Mouse (Mus musculus) ES-E14 (cell line): ENCODE data around the gene Sft2d2. TPM values are rescaled to one million over a fixed set of nuclear protein-coding genes. Genes with fewer than 3 reads are reported as not detected.

Source experiments
- DNase-seq: peaks from one replicate; pipeline ENCODE4 v3.0.0-alpha.2; 2013; ENCODE audit warnings: low read depth, low spot score
- H3K27ac ChIP-seq: 2 replicates; pipeline ENCODE4 v1.5.1; 2012; ENCODE audit warnings: low read depth, mild to moderate bottlenecking, low read length, moderate library complexity, mixed read lengths; ENCODE audit not compliant: poor library complexity, insufficient read depth, severe bottlenecking
- H3K36me3 ChIP-seq: 2 replicates; pipeline ENCODE4 v1.6.1; 2012; ENCODE audit warnings: mild to moderate bottlenecking, low read length, moderate library complexity, mixed read lengths; ENCODE audit not compliant: control insufficient read depth, poor library complexity, insufficient read depth, severe bottlenecking
- H3K4me1 ChIP-seq, 2 experiments: fragments of 150-350 bp in 1 of 2; sonication (generic) in 1 of 2; 2 replicates each; pipeline ENCODE4 v1.6.1; 2012; ENCODE audit warnings: low read length in 2 of 2, mild to moderate bottlenecking in 1 of 2, mixed read lengths in 1 of 2; ENCODE audit not compliant: control insufficient read depth in 2 of 2, insufficient read depth in 2 of 2, poor library complexity in 1 of 2
- H3K4me3 ChIP-seq, 2 experiments: fragments of 150-350 bp in 1 of 2; sonication (generic) in 1 of 2; 2 replicates each; pipeline ENCODE4 v1.5.1; 2012; ENCODE audit warnings: low read length in 2 of 2, low read depth in 1 of 2, mild to moderate bottlenecking in 1 of 2, mixed read lengths in 1 of 2; ENCODE audit not compliant: insufficient read depth in 1 of 2, poor library complexity in 1 of 2, severe bottlenecking in 1 of 2
- H3K9ac ChIP-seq: 2 replicates; pipeline ENCODE4 v1.6.1; 2012; ENCODE audit warnings: low read depth, mild to moderate bottlenecking, low read length, mixed read lengths; ENCODE audit not compliant: poor library complexity, insufficient read depth, severe bottlenecking
- H3K9me3 ChIP-seq: fragments of 150-350 bp; sonication (generic); 2 replicates; pipeline ENCODE4 v1.6.1; 2012; ENCODE audit warnings: low read depth, mild to moderate bottlenecking, low read length; ENCODE audit not compliant: control insufficient read depth, insufficient read depth
- CHD2 ChIP-seq: IDR thresholded peaks from 2 replicates; pipeline ENCODE4 v1.6.1; 2014; ENCODE audit warnings: mild to moderate bottlenecking, low read depth, low read length, inconsistent platforms
- HCFC1 ChIP-seq: IDR thresholded peaks from 2 replicates; pipeline ENCODE4 v1.6.1; 2012; ENCODE audit warnings: low read length, inconsistent platforms, borderline replicate concordance; ENCODE audit not compliant: insufficient read depth
- MAFK ChIP-seq: IDR thresholded peaks from 2 replicates; pipeline ENCODE4 v1.6.1; 2014; ENCODE audit warnings: mild to moderate bottlenecking, low read depth, low read length, inconsistent platforms; ENCODE audit not compliant: insufficient read depth
- ZC3H11A ChIP-seq: IDR thresholded peaks from 2 replicates; pipeline ENCODE4 v1.6.1; 2012; ENCODE audit warnings: low read depth, mild to moderate bottlenecking, inconsistent platforms, low read length, borderline replicate concordance
- ZNF384 ChIP-seq: IDR thresholded peaks from 2 replicates; pipeline ENCODE4 v1.6.1; 2012; ENCODE audit warnings: low read depth, low read length, inconsistent platforms
- in situ Hi-C, 2 experiments: fragments of 600-800 bp; cut with MboI; formaldehyde crosslinking; loops; one replicate each; pipeline ENCODE4 v1.15.1; 2025; ENCODE audit warnings: low sequenced_read_pairs in 2 of 2, inconsistent platforms in 1 of 2; ENCODE audit not compliant: unreplicated experiment in 2 of 2
- total RNA-seq: library from RNA; depleted of rRNA; stranded (reverse); fragments of 300-350 nt; gene quantifications from 2 replicates; pipeline ENCODE4 v1.2.3, GENCODE M21; 2012

The Sft2d2 gene
- total RNA-seq, 1 experiment, result 15.0 TPM

- H3K4me3 ChIP-seq, result no peak overlapping the region
- H3K9me3 ChIP-seq, result no peaks in the 10 kb centered on the region
- no peak overlapping the region for H3K27ac ChIP-seq
- no peak for DNase-seq
- TF ChIP-seq HCFC1, result no peak
- TF ChIP-seq ZNF384, result no peak
- TF ChIP-seq ZC3H11A, result no peak
- no peak for TF ChIP-seq CHD2
- TF ChIP-seq MAFK, result no peak
- no peak overlapping the region for H3K9ac ChIP-seq
- peaks cover 8% of the 10 kb centered on the region; the same call in 1 of the 2 replicates for H3K36me3 ChIP-seq
- H3K4me1 ChIP-seq, result peaks cover 0 to 17% of the 10 kb centered on the region in 2 experiments; a peak in 2 of 4 replicates
- in situ Hi-C loops, result no loop called here
These were observed 10.1 kb downstream of the Sft2d2 start for GRCm38 (mm10) chr1:165184178-165184577.

- in situ Hi-C loops, result no loop called here
- Histone ChIP-seq H3K4me3 (no peak overlapping the region), H3K9me3 (no peaks in the 10 kb centered on the region), H3K36me3 (peaks cover 8% of the 10 kb centered on the region; the same call in 1 of the 2 replicates), H3K27ac (no peak overlapping the region), H3K4me1 (peaks cover 0 to 9% of the 10 kb centered on the region in 2 experiments; a peak in 1 of 4 replicates), H3K9ac (no peak overlapping the region)
- TF ChIP-seq ZC3H11A (no peak), HCFC1 (no peak)
- no peak for DNase-seq
These were observed 10.8 kb downstream of the Sft2d2 start for GRCm38 (mm10) chr1:165183400-165183799.

DNA sequence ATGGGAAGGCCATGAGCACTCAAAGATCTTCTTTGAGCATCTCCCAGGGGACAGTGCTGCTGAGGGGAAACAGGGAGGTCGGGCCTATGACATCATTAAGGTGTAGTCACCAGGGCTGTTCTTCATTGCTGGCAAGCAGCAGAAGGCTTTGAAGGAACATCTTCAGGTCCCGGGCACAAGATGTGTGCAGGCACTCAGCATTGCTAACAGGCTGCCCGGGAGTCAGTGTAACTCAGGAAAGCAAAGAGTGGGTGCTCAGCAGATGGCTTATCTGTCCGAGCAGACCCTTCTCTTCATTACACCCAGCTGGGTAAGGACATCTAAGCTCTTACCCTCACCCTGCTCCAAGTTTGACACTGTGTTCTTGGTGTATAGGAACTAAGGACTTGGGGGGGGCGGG, 14.9 kb downstream of the Sft2d2 start:
- Histone ChIP-seq H3K27ac (no peak overlapping the region), H3K9me3 (no peaks in the 10 kb centered on the region), H3K4me1 (peaks cover 0 to 3% of the 10 kb centered on the region in 2 experiments; a peak in 1 of 4 replicates), H3K4me3 (no peak overlapping the region), H3K9ac (no peak overlapping the region), H3K36me3 (no peaks in the 10 kb centered on the region; the same call in 1 of the 2 replicates)
- TF ChIP-seq CHD2 (no peak), MAFK (no peak), ZNF384 (no peak)
- in situ Hi-C loops, result no loop called here
- DNase-seq, result no peak

- in situ Hi-C loops, result no loop called here
- no peaks in the 10 kb centered on the region; the same call in 1 of the 2 replicates for H3K36me3 ChIP-seq
- no peak overlapping the region for H3K4me3 ChIP-seq
- no peak overlapping the region for H3K9ac ChIP-seq
- TF ChIP-seq ZNF384 (no peak), MAFK (no peak), ZC3H11A (no peak)
- peaks cover 2% of the 10 kb centered on the region in 2 experiments; a peak in 2 of 4 replicates for H3K4me1 ChIP-seq
- DNase-seq, result no peak
- H3K9me3 ChIP-seq, result no peaks in the 10 kb centered on the region
- no peak overlapping the region for H3K27ac ChIP-seq
These were observed 16.2 kb downstream of the Sft2d2 start for GRCm38 (mm10) chr1:165178075-165178474.

- Histone ChIP-seq H3K4me1 (peaks cover 2 to 3% of the 10 kb centered on the region in 2 experiments; a peak in 2 of 4 replicates), H3K9ac (no peak overlapping the region), H3K9me3 (no peaks in the 10 kb centered on the region), H3K4me3 (no peak overlapping the region), H3K36me3 (no peaks in the 10 kb centered on the region; the same call in 1 of the 2 replicates), H3K27ac (no peak overlapping the region)
- TF ChIP-seq ZNF384, result no peak
- no peak for TF ChIP-seq MAFK
- no peak for TF ChIP-seq ZC3H11A
- no peak for TF ChIP-seq HCFC1
- no peak for TF ChIP-seq CHD2
- no peak for DNase-seq
- in situ Hi-C loops, result no loop called here
These were observed 20.1 kb downstream of the Sft2d2 start for GRCm38 (mm10) chr1:165174059-165174616.
